Mouse (Mus musculus): Measurements from ENCODE around the gene Igf2r.

GRCm38 (mm10) chr17:12751218-12751617, 18.2 kb downstream of the Igf2r start:
- TF ChIP-seq CTCF (conservative IDR thresholded peaks at IDR 0.05; ENCODE audit: insufficient read depth, insufficient read length, low read depth, low read length), result no peak
- TF ChIP-seq POLR2A (IDR thresholded peaks at IDR 0.05; ENCODE audit: low read depth, low read length), result no peak
